Mouse (Mus musculus): ENCODE data around the gene Wtap. TPM values are rescaled to one million over a fixed set of nuclear protein-coding genes. Genes with fewer than 3 reads are reported as not detected.
"Not testable (repeated sequence)": the region's sequence is repeated elsewhere in the genome, so short reads cannot be mapped to it uniquely, and the experiment has no call there.

Gene Wtap
- polyA plus RNA-seq, 1 experiment from 2014 or later, result 136 TPM

DNA sequence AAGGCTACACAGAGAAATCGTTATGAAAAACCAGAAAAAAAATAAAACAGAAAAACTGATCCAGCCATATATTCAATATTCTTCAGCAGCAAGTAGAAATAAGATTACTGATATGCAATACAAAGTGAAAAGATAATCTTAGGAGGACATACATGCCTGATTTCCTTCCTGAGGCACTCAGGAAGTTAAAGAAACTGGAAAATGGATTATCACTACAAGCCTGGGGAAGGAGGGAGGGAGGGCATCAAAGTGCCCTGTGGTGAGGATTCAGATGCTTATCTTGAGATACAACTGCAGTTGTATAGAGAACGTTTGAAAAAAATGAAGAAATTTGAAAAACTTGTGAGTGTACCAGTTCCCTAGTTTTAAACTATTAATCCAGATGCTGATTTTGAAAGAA, 10.0 kb downstream of the Wtap start:
- Histone ChIP-seq H3K27ac (ENCODE audit: low read depth) (no peak overlapping the region), H3K4me3 (ENCODE audit: low read depth, low read length) (no peak overlapping the region), H3K9ac (no peak overlapping the region), H3K27me3 (ENCODE audit: insufficient read depth, low read length) (no peaks in the 10 kb centered on the region), H3K4me2 (no peak overlapping the region), H3K4me1 (ENCODE audit: insufficient read depth) (no peaks in the 10 kb centered on the region), H3K9me3 (ENCODE audit: low read depth, low read length) (no peaks in the 10 kb centered on the region), H3K36me3 (ENCODE audit: insufficient read depth) (peaks cover 71% of the 10 kb centered on the region)
- no peak for DNase-seq
- no peak for ATAC-seq (ENCODE audit: insufficient read depth)
- 70% methylated on average over 2 of the region's 2 CpGs for WGBS
- TF ChIP-seq CTCF (IDR thresholded peaks at IDR 0.05; ENCODE audit: low read depth), result no peak

DNA sequence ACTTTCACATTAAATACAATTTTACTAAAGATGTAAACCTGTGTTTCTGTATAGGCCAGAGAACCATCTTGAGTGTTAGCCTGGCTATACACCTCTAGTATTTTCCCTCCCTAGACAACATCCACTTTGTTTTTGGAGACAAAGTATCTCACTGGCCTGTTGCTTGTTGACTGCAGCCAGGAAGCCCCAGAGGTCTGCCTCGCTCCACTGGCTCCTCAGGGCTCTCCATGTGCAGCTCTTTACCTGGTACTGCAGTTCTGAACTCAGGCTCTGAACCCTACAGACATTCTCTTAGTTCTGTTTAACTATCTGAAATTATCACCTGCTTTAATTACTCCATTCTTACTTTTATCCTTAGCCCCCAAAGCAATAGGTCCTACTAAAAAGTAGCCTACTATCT, 15.4 kb downstream of the Wtap start:
- ATAC-seq (ENCODE audit: insufficient read depth), result no peak
- TF ChIP-seq CTCF (IDR thresholded peaks at IDR 0.05; ENCODE audit: low read depth), result no peak
- no peak overlapping the region for H3K4me2 ChIP-seq
- H3K27ac ChIP-seq (ENCODE audit: low read depth), result no peak overlapping the region
- no peaks in the 10 kb centered on the region for H3K9me3 ChIP-seq (ENCODE audit: low read depth, low read length)
- H3K4me3 ChIP-seq (ENCODE audit: low read depth, low read length), result no peak overlapping the region
- no peak overlapping the region for H3K9ac ChIP-seq
- H3K36me3 ChIP-seq (ENCODE audit: insufficient read depth), result peaks cover 80% of the 10 kb centered on the region
- DNase-seq, result no peak
- no peaks in the 10 kb centered on the region for H3K27me3 ChIP-seq (ENCODE audit: insufficient read depth, low read length)
- H3K4me1 ChIP-seq (ENCODE audit: insufficient read depth), result no peaks in the 10 kb centered on the region
- WGBS, result 94% methylated on average over 1 of the region's 1 CpGs

DNA sequence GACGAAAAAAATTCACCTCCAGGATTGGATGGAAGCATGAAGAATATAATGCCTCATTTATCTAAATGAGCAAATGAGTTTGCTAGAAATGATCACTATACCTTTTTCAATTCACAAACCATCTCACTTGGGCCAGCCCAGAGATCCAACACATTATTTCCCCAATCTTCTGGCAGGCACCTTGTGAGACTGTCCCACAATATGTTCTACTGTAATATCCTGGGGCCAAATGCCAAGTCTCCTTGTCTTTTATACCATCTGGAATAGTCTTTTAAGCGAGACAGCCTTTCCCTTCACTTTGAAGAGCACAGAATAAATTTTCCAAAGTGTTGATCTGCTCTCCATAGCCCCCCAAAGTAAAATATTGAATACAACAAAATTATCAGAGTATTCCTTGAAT, 20.1 kb downstream of the Wtap start:
- TF ChIP-seq CTCF (IDR thresholded peaks at IDR 0.05; ENCODE audit: low read depth), result no peak
- H3K9ac ChIP-seq, result no peak overlapping the region
- H3K36me3 ChIP-seq (ENCODE audit: insufficient read depth), result peaks cover 71% of the 10 kb centered on the region
- ATAC-seq (ENCODE audit: insufficient read depth) (no peak), DNase-seq (no peak)
- WGBS, result 83% methylated on average over 2 of the region's 2 CpGs
- H3K4me2 ChIP-seq, result no peak overlapping the region
- H3K27me3 ChIP-seq (ENCODE audit: insufficient read depth, low read length), result no peaks in the 10 kb centered on the region
- no peak overlapping the region for H3K27ac ChIP-seq (ENCODE audit: low read depth)
- H3K4me3 ChIP-seq (ENCODE audit: low read depth, low read length), result no peak overlapping the region
- H3K9me3 ChIP-seq (ENCODE audit: low read depth, low read length), result no peaks in the 10 kb centered on the region
- no peaks in the 10 kb centered on the region for H3K4me1 ChIP-seq (ENCODE audit: insufficient read depth)

DNA sequence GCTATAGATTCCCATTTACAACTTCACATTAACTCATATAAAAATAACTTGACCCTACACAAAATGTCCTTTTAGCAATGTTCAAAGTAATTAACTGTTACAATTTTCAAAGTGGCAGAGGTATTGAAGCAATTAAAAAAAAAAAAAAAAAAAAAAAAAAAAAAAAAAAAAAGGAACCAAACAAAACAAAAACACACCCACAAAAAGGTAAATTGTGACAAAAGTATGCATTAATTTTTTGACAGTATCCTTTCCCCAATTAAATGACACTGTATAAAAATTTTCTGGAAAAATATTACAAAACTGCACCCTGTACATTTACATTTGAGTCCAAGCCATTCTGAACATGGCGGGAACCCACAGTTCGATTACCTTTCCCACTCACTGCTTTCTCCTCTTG, 26.8 kb downstream of the Wtap start:
- Histone ChIP-seq H3K9me3 (ENCODE audit: low read depth, low read length) (no peaks in the 10 kb centered on the region), H3K4me2 (no peak overlapping the region), H3K9ac (no peak overlapping the region), H3K4me3 (ENCODE audit: low read depth, low read length) (no peak overlapping the region), H3K27ac (ENCODE audit: low read depth) (no peak overlapping the region), H3K36me3 (ENCODE audit: insufficient read depth) (peaks cover 52% of the 10 kb centered on the region), H3K27me3 (ENCODE audit: insufficient read depth, low read length) (no peaks in the 10 kb centered on the region), H3K4me1 (ENCODE audit: insufficient read depth) (no peaks in the 10 kb centered on the region)
- ATAC-seq (ENCODE audit: insufficient read depth) (no peak), DNase-seq (no peak)
- WGBS, result 85% methylated on average over 2 of the region's 2 CpGs
- TF ChIP-seq CTCF (IDR thresholded peaks at IDR 0.05; ENCODE audit: low read depth), result no peak

DNA sequence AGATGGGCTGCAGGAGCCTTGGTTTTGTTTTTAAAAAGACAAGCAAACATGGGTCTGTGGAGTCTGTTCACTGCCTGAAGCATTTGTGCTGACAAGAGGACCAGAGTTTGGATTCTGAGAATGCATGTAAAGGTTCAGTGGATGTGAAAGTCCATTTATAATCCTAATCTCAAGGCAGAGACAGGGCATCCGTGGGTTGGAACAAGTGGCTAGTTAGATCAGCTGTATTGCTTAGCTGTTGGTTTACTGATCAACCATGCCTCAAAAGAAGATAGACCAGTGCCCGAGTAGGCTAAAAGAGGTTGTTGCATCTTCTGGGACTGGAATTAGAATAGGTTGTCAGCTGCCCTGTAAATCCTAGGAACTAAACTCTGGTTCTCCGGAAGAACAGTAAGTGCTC, 30.5 kb downstream of the Wtap start:
- no peaks in the 10 kb centered on the region for H3K4me1 ChIP-seq (ENCODE audit: insufficient read depth)
- H3K9me3 ChIP-seq (ENCODE audit: low read depth, low read length), result no peaks in the 10 kb centered on the region
- no peaks in the 10 kb centered on the region for H3K27me3 ChIP-seq (ENCODE audit: insufficient read depth, low read length)
- ATAC-seq (ENCODE audit: insufficient read depth) (no peak), DNase-seq (no peak)
- no peak for TF ChIP-seq CTCF (IDR thresholded peaks at IDR 0.05; ENCODE audit: low read depth)
- no peak overlapping the region for H3K27ac ChIP-seq (ENCODE audit: low read depth)
- peaks cover 28% of the 10 kb centered on the region for H3K36me3 ChIP-seq (ENCODE audit: insufficient read depth)
- no peak overlapping the region for H3K4me3 ChIP-seq (ENCODE audit: low read depth, low read length)
- no peak overlapping the region for H3K9ac ChIP-seq
- 58% methylated on average over 3 of the region's 3 CpGs for WGBS
- no peak overlapping the region for H3K4me2 ChIP-seq

DNA sequence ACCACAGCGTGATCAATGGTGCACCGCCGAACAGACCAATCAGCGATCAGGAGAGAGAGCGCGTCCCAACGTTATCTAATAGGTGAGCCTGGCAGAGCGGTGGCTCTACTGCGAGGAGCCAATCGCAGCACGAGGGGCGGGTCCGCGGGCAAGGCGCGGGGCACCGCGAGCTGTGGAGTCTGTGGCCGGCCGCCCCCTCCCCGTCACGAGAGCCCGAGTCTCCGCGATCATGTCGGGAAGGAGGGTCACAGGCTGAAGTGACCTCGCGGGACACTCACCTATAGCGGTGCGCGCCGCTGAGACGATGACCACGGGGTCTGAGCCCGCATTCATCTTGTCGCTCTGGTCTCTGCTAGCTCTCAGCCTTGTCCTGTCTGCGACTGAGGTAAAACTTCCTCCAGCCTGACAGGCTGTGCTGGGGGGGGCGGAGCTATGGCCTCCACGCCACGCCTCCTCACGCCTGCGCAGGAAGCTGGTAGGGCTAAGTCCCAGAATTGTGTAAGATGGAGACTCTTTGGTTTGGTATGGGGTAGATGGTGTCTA, 33.6 kb downstream of the Wtap start, which contains the start of gene Acat2:
Gene Acat2, minus strand, starts transcription at position 417 of the 543 bp plus-strand sequence.
- peak; percentile 99 for ATAC-seq (ENCODE audit: insufficient read depth)
- DNase-seq, result peak; percentile 95
- Histone ChIP-seq H3K4me2 (peak within 1 kb of the TSS; percentile 76), H3K9me3 (ENCODE audit: low read depth, low read length) (no peaks in the 10 kb centered on the region), H3K27ac (ENCODE audit: low read depth) (peak within 1 kb of the TSS; percentile 77), H3K4me3 (ENCODE audit: low read depth, low read length) (peak within 1 kb of the TSS; percentile 66), H3K4me1 (ENCODE audit: insufficient read depth) (no peaks in the 10 kb centered on the region), H3K27me3 (ENCODE audit: insufficient read depth, low read length) (no peaks in the 10 kb centered on the region), H3K36me3 (ENCODE audit: insufficient read depth) (peaks cover 17% of the 10 kb centered on the region), H3K9ac (peak within 1 kb of the TSS; percentile 46)
- WGBS, result under 1% methylated on average over 41 of the region's 42 CpGs
- no peak for TF ChIP-seq CTCF (IDR thresholded peaks at IDR 0.05; ENCODE audit: low read depth)

DNA sequence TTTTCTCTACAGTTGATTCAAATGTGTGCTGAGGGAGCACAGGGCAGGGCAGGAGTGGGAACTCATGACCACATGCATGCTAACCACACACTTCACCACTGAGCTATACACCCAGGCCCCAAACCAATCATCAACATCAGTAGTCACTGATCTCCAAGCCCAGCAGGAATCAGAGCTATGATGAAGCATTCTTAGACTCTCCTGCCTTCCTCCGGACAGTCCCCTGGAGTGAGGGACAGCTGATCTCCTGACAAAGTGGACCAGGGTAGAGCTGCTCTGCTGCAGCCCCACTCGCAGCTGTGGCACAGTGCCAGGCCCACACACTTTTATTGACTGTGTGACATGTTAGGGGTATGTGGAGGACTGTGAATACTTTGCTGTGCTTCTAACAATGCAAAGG, 34.6 kb downstream of the Wtap start:
- not testable (repeated sequence) for H3K4me3 ChIP-seq (ENCODE audit: low read depth, low read length); ATAC-seq (ENCODE audit: insufficient read depth); H3K27me3 ChIP-seq (ENCODE audit: insufficient read depth, low read length); H3K9me3 ChIP-seq (ENCODE audit: low read depth, low read length); H3K9ac ChIP-seq; H3K4me1 ChIP-seq (ENCODE audit: insufficient read depth); H3K27ac ChIP-seq (ENCODE audit: low read depth); DNase-seq
- Histone ChIP-seq H3K36me3 (ENCODE audit: insufficient read depth) (peaks cover 17% of the 10 kb centered on the region), H3K4me2 (peak overlapping the region; percentile 44; the same call in 1 of the 2 replicates)
- WGBS, result 0% methylated on average over 1 of the region's 2 CpGs

DNA sequence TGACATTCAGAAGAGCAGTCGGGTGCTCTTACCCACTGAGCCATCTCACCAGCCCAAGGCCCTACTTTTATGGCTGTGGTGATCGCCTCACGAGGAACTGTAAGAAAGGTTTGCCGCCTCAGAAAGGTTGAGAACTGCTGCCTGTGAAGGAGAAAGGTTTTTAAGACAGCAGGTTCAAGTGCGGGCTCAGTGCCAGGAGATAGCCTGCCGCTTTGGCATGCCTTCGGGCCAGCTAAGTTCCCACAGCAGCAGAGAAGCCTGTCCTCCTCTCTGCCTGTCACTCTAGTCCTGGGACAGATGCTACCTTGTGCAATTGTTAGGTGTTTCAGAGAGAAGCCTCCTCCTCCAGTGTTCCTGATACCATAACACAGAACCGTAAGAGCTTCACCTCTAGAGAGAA, 37.3 kb downstream of the Wtap start:
- Histone ChIP-seq H3K36me3 (ENCODE audit: insufficient read depth) (peaks cover 31% of the 10 kb centered on the region), H3K4me1 (ENCODE audit: insufficient read depth) (no peaks in the 10 kb centered on the region), H3K4me3 (ENCODE audit: low read depth, low read length) (no peak overlapping the region), H3K27ac (ENCODE audit: low read depth) (no peak overlapping the region), H3K27me3 (ENCODE audit: insufficient read depth, low read length) (no peaks in the 10 kb centered on the region), H3K9me3 (ENCODE audit: low read depth, low read length) (no peaks in the 10 kb centered on the region), H3K4me2 (no peak overlapping the region), H3K9ac (no peak overlapping the region)
- DNase-seq, result no peak
- no peak for TF ChIP-seq CTCF (IDR thresholded peaks at IDR 0.05; ENCODE audit: low read depth)
- ATAC-seq (ENCODE audit: insufficient read depth), result no peak
- 92% methylated on average over 8 of the region's 8 CpGs for WGBS

All from lung, embryonic 14.5 days (tissue).